ENCODE assay signal across 8 mouse cellular contexts in the genomic region with DNA sequence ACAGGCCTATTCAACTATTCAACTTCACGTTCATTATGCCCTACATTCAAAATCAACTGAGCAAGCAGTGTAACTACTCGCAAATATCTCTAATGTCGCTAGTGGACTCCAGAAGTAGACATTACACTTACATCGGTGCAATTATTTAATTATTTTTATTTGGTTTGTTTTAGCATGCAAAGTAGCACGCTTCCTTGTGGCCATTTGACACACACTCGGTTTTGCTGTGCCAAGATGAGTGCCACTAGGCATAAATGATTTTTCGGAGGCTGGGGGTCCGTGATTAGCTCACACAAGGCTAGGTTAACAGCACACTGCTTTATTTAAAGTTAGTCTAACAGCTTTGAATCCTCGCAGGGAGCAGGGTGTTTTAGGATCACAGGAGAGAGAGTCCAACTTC. TPM values are rescaled to one million over a fixed set of nuclear protein-coding genes. Genes with fewer than 3 reads are reported as not detected.
A peak's percentile ranks its signal among the peaks of the same experiment; 100 is the strongest.
DNase-seq lines count a peak whose midpoint lies in the region; ATAC-seq and TF ChIP-seq lines count a peak whose summit lies in the region.

No protein-coding gene starts in this region.

- peak overlapping the region; percentile 56; the same call in 1 of the 2 replicates for H3K27ac ChIP-seq in lung, embryonic 16.5 days (ENCODE audit: low read length)
- H3K27ac ChIP-seq in embryonic facial prominence, embryonic 11.5 days (replicated peaks; ENCODE audit: low read depth, low read length): no peak overlapping the region

- H3K9ac ChIP-seq in lung, embryonic 16.5 days (ENCODE audit: low read length): peak overlapping the region; percentile 67
- peak overlapping the region; percentile 67 for H3K9ac ChIP-seq in embryonic facial prominence, embryonic 11.5 days (replicated peaks; ENCODE audit: low read length)

- H3K4me1 ChIP-seq in lung, embryonic 16.5 days (replicated peaks; ENCODE audit: control insufficient read depth, insufficient read depth, low read length): no peaks in the 10 kb centered on the region
- H3K4me1 ChIP-seq in embryonic facial prominence, embryonic 11.5 days (ENCODE audit: control insufficient read depth, insufficient read depth, low read length): no peaks in the 10 kb centered on the region

- no peak overlapping the region for H3ac ChIP-seq in myocyte (ENCODE audit: control insufficient read depth, insufficient read length)

- 15% methylated on average over 9 of the region's 9 CpGs for WGBS in lung, embryonic 16.5 days
- WGBS in embryonic facial prominence, embryonic 11.5 days: 36% methylated on average over 9 of the region's 9 CpGs
- 10% methylated on average over 9 of the region's 9 CpGs for WGBS in large intestine, adult 2 months

- ATAC-seq in lung, embryonic 16.5 days (ENCODE audit: low read depth): no peak; the same call in none of the 2 replicates
- ATAC-seq in embryonic facial prominence, embryonic 11.5 days (replicated peaks; ENCODE audit: insufficient number of reproducible peaks, low FRiP score, low TSS enrichment, low read depth): no peak

- DNase-seq in lung, postnatal 36 days: no peak
- DNase-seq in embryonic facial prominence, embryonic 11.5 days (ENCODE audit: low spot score): no peak
- peak; percentile 22 for DNase-seq in large intestine, adult 2 months (ENCODE audit: low read depth, low spot score)
- no peak for DNase-seq in left cerebral cortex, adult 9 months (ENCODE audit: low spot score in 2 of 2)
- no peak for DNase-seq in left cerebral cortex, adult 8-10 months (ENCODE audit: low spot score in 2 of 2)
- no peak for DNase-seq in kidney, postnatal 4 days

- H3K27me3 ChIP-seq in lung, embryonic 16.5 days (ENCODE audit: control insufficient read depth, insufficient read depth, low read depth, low read length): no peaks in the 10 kb centered on the region
- H3K27me3 ChIP-seq in embryonic facial prominence, embryonic 11.5 days (ENCODE audit: control insufficient read depth, insufficient read depth, low read length): no peaks in the 10 kb centered on the region
- no peaks in the 10 kb centered on the region for H3K27me3 ChIP-seq in myocyte (ENCODE audit: control insufficient read depth, insufficient read depth, insufficient read length)

- H3K79me2 ChIP-seq in myocyte (ENCODE audit: control insufficient read depth, insufficient read depth): no peaks in the 10 kb centered on the region

- H3K4me2 ChIP-seq in lung, embryonic 16.5 days (ENCODE audit: low read depth, low read length): peak overlapping the region; percentile 66
- peak overlapping the region; percentile 46 for H3K4me2 ChIP-seq in embryonic facial prominence, embryonic 11.5 days (ENCODE audit: low read depth, low read length)
- peak overlapping the region; percentile 77 for H3K4me2 ChIP-seq in myocyte (ENCODE audit: low read depth)

- no peaks in the 10 kb centered on the region for H3K9me3 ChIP-seq in lung, embryonic 16.5 days (ENCODE audit: control insufficient read depth, low read length)
- no peaks in the 10 kb centered on the region for H3K9me3 ChIP-seq in embryonic facial prominence, embryonic 11.5 days (replicated peaks; ENCODE audit: control insufficient read depth, low read length)

- H3K36me3 ChIP-seq in lung, embryonic 16.5 days (ENCODE audit: control insufficient read depth, insufficient read depth, low read length): no peaks in the 10 kb centered on the region
- no peaks in the 10 kb centered on the region for H3K36me3 ChIP-seq in embryonic facial prominence, embryonic 11.5 days (replicated peaks; ENCODE audit: control insufficient read depth, insufficient read depth, low read depth, low read length)
- no peaks in the 10 kb centered on the region for H3K36me3 ChIP-seq in myocyte (ENCODE audit: control insufficient read depth, insufficient read depth)

- no peak for TF ChIP-seq POLR2A in myocyte (IDR thresholded peaks at IDR 0.05; ENCODE audit: insufficient read length, low read depth)

- H3K4me3 ChIP-seq in lung, embryonic 16.5 days (ENCODE audit: low read length): peak overlapping the region; percentile 62
- peak overlapping the region; percentile 52 for H3K4me3 ChIP-seq in embryonic facial prominence, embryonic 11.5 days (ENCODE audit: low read depth, low read length)
- peak overlapping the region; percentile 37 for H3K4me3 ChIP-seq in myocyte

TF ChIP-seq in myocyte, 11 proteins besides CTCF, POLR2A, EP300 and RAD21:
- TF ChIP-seq REST (IDR thresholded peaks at IDR 0.05; ENCODE audit: insufficient read depth, insufficient read length) (no peak), MYOG (IDR thresholded peaks at IDR 0.05; ENCODE audit: control insufficient read depth in 1 of 3, insufficient read depth in 1 of 3, insufficient read length in 2 of 3, low read depth in 2 of 3) (no peak), TCF3 (IDR thresholded peaks at IDR 0.05; ENCODE audit: insufficient read length, low read depth) (no peak), E2F4 (IDR thresholded peaks at IDR 0.05; ENCODE audit: insufficient read depth) (no peak)

RNA-seq across cellular contexts. Expression of a gene that starts 0.4 kb away (rescaled TPM):
- polyA plus RNA-seq in lung, embryonic 16.5 days (2015; fragmentation: Nextera tagmentation; extraction: Ambion mirVana): 38.1 and 46.2 TPM in 2 replicates
- polyA plus RNA-seq in embryonic facial prominence, embryonic 11.5 days (2014; fragmentation: Nextera tagmentation; extraction: Ambion mirVana): 39.3 and 39.4 TPM in 2 replicates
- 2.1 and 3.5 TPM in 2 replicates for polyA plus RNA-seq in large intestine, adult 2 months (2012; rRNA removed)
- 11.4 TPM for polyA plus RNA-seq in myocyte (2012; fragmentation: generic; extraction: Trizol)
- total RNA-seq in left cerebral cortex, adult 8-10 months (2022): 10 to 100 TPM; 15.4 to 28.6 (median 22.3) TPM

RNA-seq across cellular contexts. Expression of a gene that starts 34.7 kb away (rescaled TPM):
- polyA plus RNA-seq in lung, embryonic 16.5 days (2015; fragmentation: Nextera tagmentation; extraction: Ambion mirVana): not detected in 2 replicates
- polyA plus RNA-seq in embryonic facial prominence, embryonic 11.5 days (2014; fragmentation: Nextera tagmentation; extraction: Ambion mirVana): not detected in 2 replicates
- not detected in 2 replicates for polyA plus RNA-seq in large intestine, adult 2 months (2012; rRNA removed)
- not detected for polyA plus RNA-seq in myocyte (2012; fragmentation: generic; extraction: Trizol)
- not detected for total RNA-seq in left cerebral cortex, adult 8-10 months (2022)
